Mouse (Mus musculus) liver, adult 2 months (tissue): ENCODE measurements around the gene St6gal1. TPM values are rescaled to one million over a fixed set of nuclear protein-coding genes. Genes with fewer than 3 reads are reported as not detected.

Experiments used
- DNase-seq: peaks from one replicate; pipeline ENCODE4 v3.0.0-alpha.2; 2011; ENCODE audit warnings: low read depth, low spot score; ENCODE audit errors: extremely low read depth
- H3K27ac ChIP-seq: fragments of 200-500 bp; replicated peaks from 2 replicates; pipeline ENCODE4 v1.5.1; 2012; ENCODE audit warnings: low read depth, mild to moderate bottlenecking, control low read depth, inconsistent platforms, low read length; ENCODE audit not compliant: insufficient read depth
- H3K27me3 ChIP-seq: fragments of 200-500 bp; 2 replicates; pipeline ENCODE4 v1.6.1; 2012; ENCODE audit warnings: mild to moderate bottlenecking, moderate library complexity, low read length, inconsistent platforms; ENCODE audit not compliant: control insufficient read depth, insufficient read depth
- H3K36me3 ChIP-seq: fragments of 200-500 bp; 2 replicates; pipeline ENCODE4 v1.6.1; 2012; ENCODE audit warnings: low read length, inconsistent platforms; ENCODE audit not compliant: control insufficient read depth, insufficient read depth
- H3K4me1 ChIP-seq: fragments of 200-500 bp; 2 replicates; pipeline ENCODE4 v1.6.1; 2011; ENCODE audit warnings: low read length; ENCODE audit not compliant: control insufficient read depth, insufficient read depth
- H3K4me3 ChIP-seq: fragments of 200-500 bp; 2 replicates; pipeline ENCODE4 v1.5.1; 2011; ENCODE audit warnings: low read depth, mild to moderate bottlenecking, control low read depth, low read length, moderate library complexity; ENCODE audit not compliant: insufficient read depth
- H3K79me2 ChIP-seq: fragments of 200-500 bp; 2 replicates; pipeline ENCODE4 v1.6.1; 2012; ENCODE audit warnings: inconsistent platforms, mild to moderate bottlenecking, low read length, moderate library complexity; ENCODE audit not compliant: control insufficient read depth, insufficient read depth
- H3K9ac ChIP-seq: fragments of 200-500 bp; 2 replicates; pipeline ENCODE4 v1.6.1; 2012; ENCODE audit warnings: low read depth, mild to moderate bottlenecking, control low read depth, inconsistent platforms, low read length
- CTCF ChIP-seq: fragments of 200-500 bp; IDR thresholded peaks from 2 replicates; pipeline ENCODE4 v1.5.1; 2011; ENCODE audit warnings: low read depth, low read length, control low read depth
- POLR2A ChIP-seq: fragments of 200-500 bp; IDR thresholded peaks from 2 replicates; pipeline ENCODE4 v1.6.1; 2011; ENCODE audit warnings: low read length, control low read depth; ENCODE audit not compliant: insufficient read depth; ENCODE audit errors: extremely low read depth
- WGBS: fragments of 180-500 bp; shearing (Covaris S2); methylation state at CpG from one replicate; pipeline ENCODE4 v1.1.7; 2018; 5-methylcytosine and 5-hydroxymethylcytosine counted together
- polyA plus RNA-seq: library from polyadenylated mRNA; depleted of rRNA; stranded (reverse); fragments of >200 nt; gene quantifications from 2 replicates; pipeline ENCODE4 v1.2.3, GENCODE M21; 2012
- total RNA-seq: library from RNA; depleted of rRNA; stranded (reverse); fragments of >200 nt; gene quantifications from 2 replicates; pipeline ENCODE4 v1.2.3, GENCODE M21; 2014

St6gal1 gene
- total and polyA plus RNA-seq, 2 experiments: 36.7 to 41.3 TPM

DNA sequence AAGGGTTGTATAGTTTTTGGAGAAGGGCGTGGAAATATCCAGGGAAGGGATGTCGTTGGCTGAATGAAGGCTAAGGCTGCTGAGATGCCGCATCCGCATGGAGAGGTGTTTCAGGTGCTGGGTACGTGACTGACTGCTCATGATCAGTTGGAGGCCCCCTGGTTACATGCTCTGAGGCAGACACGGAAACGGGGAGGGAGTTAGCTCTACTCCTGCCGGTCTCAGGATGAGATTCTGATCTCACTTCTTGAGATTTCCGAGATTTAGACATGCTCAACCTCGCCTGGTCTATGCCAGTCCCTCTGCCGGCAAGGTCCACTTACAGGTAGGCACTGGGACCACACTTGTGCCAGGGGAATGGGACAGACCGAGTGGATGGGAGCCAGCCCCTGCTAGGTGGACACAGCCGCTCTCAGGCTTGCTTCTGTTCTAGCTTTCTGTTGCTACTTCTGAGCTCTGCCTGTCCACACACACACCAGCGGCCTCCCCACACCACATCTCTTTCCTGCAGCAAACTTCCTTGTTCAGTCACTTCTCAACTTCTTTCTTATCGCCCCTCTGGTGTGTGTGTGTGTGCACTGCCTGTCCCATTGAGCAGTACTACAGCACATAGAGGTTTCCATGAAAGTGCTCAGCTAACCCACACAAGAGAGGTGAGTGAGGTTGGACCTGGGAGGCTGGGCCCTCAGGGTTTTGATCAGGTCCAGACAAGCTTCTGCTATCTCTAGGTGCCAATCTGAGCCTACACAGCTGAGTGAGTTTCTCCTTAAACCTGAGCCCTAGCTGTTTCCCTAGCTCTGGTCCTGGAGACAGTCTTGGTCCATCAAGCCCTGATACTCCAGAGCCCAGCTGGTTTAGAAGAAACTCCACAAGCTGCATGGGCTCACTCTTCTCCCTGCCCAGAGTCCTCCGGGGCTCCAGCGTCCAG, 44.8 kb downstream of the St6gal1 start:
- WGBS: 92% methylated on average over 17 of the region's 17 CpGs
- Histone ChIP-seq H3K4me3 (no peak overlapping the region), H3K4me1 (0 out of 2 replicates have a peak, but pooled peaks cover 2% of the 10 kb centered on the region), H3K27me3 (no peaks in the 10 kb centered on the region), H3K27ac (no peak overlapping the region), H3K79me2 (no peaks in the 10 kb centered on the region), H3K36me3 (no peaks in the 10 kb centered on the region), H3K9ac (0 out of 2 replicates have a peak overlapping the region, but pooled peaks have one; percentile 14)
- TF ChIP-seq POLR2A: no peak
- no peak for TF ChIP-seq CTCF
- DNase-seq: no peak

DNA sequence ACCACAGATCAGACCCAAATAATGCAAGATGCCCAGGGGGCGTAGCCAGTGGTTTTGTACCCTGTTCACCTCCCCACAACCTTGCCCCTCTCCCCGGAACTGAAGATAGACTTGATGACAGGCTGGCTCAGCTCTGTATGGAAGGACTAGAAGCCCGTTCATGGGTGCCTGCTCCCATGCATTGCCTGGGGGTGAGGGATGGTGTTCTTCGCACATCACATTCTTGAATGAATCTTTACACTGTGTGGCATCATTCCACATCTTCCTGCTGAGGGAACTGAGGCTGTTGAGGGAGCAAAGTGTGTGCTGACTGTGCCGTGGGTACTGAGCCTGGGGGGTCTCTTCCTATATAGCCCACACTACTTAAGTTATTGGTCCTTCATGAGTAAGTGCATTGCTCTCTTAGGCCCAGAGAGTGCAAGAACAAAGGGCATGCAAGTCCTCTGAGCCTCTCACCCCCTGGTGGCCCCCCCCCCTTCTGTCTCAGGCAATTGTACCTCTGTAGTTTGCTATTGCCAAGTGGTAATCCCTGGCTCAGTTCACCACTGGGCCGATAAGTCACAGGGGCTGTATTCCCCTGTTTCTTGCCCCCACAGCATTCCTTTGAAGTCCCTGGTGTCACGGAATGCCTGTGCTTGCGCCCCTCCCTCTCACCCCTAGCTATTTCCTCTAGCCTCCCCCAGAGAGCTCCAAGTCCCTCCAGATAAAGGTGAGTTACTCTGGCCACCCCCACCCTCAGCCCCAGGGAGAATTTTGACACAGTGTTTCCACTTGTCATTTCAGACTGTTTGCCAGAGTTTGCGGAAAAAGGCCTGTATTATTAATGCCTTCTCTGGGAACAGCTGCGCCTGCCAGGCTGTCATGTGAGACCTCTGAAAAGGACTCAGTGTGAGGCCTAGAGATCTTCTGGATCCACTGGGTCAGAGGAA, 45.7 kb downstream of the St6gal1 start:
- no peak for DNase-seq
- H3K4me1 ChIP-seq: 0 out of 2 replicates have a peak, but pooled peaks cover 2% of the 10 kb centered on the region
- H3K36me3 ChIP-seq: no peaks in the 10 kb centered on the region
- no peak overlapping the region for H3K4me3 ChIP-seq
- WGBS: 89% methylated on average over 10 of the region's 10 CpGs
- TF ChIP-seq CTCF (no peak), POLR2A (no peak)
- H3K27me3 ChIP-seq: no peaks in the 10 kb centered on the region
- no peak overlapping the region for H3K27ac ChIP-seq
- H3K79me2 ChIP-seq: no peaks in the 10 kb centered on the region
- no peak overlapping the region for H3K9ac ChIP-seq

DNA sequence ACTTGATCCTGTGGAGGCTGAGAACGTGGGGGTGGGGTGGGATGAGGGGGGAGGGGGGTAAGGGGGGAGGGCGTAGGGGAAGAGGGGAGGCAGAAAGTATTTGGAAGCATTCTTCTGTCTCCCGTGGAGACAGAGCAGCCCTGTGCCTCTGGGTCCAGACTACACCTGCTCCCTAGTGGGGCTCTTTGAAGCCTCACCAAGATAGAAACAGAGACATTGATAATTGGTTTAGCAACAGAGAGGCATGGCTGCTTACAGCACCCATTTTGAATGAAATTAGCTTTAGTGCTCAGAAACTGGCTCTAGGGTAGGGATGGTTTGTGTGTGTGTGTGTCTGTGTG, 46.3 kb downstream of the St6gal1 start:
- Histone ChIP-seq H3K79me2 (no peaks in the 10 kb centered on the region), H3K4me3 (no peak overlapping the region), H3K27ac (no peak overlapping the region), H3K9ac (no peak overlapping the region), H3K4me1 (0 out of 2 replicates have a peak, but pooled peaks cover 2% of the 10 kb centered on the region), H3K36me3 (no peaks in the 10 kb centered on the region), H3K27me3 (no peaks in the 10 kb centered on the region)
- no peak for TF ChIP-seq CTCF
- TF ChIP-seq POLR2A: no peak
- DNase-seq: no peak
- 82% methylated on average over 2 of the region's 3 CpGs for WGBS

DNA sequence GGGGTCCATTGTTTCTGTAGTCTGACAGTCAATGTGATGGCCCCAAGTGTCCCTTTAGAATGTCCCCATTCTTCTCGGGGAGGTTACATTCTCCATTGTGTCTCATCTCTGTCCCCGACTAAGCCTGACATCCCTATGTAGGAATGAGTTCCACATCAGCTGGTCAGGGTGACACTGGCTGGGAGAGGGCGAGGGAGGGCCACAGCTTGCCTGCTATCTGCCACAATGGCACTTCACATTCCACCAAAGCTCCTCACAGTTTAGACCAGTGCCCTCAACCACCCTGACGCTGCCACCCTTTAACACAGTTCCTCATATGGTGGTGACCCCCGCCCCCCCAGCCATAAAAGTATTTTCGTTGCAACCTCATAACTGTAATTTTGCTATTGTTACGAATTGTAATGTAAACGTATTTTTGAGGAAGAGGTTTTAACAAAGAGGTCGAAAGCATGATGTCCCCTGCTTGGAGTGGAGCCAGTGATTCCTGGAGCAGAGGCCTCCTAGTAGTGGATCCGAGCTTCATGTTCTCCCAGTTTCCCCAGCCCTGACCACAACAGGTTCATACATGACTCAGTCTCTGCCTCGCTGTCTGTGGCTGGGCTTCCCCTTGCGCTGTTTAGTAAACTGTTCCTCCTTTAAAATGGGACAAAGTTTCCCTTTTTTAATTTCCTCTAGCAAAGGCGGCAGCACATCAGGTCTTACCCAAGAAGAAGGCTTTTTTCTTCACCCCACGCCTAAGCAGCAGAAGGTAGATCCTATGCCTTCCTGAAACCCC, 47.4 kb downstream of the St6gal1 start:
- TF ChIP-seq CTCF: no peak
- TF ChIP-seq POLR2A: no peak
- Histone ChIP-seq H3K9ac (no peak overlapping the region), H3K27me3 (no peaks in the 10 kb centered on the region), H3K27ac (no peak overlapping the region), H3K4me3 (no peak overlapping the region), H3K36me3 (no peaks in the 10 kb centered on the region), H3K79me2 (no peaks in the 10 kb centered on the region), H3K4me1 (0 out of 2 replicates have a peak, but pooled peaks cover 2% of the 10 kb centered on the region)
- WGBS: 86% methylated on average over 14 of the region's 14 CpGs
- peak; percentile 32 for DNase-seq

DNA sequence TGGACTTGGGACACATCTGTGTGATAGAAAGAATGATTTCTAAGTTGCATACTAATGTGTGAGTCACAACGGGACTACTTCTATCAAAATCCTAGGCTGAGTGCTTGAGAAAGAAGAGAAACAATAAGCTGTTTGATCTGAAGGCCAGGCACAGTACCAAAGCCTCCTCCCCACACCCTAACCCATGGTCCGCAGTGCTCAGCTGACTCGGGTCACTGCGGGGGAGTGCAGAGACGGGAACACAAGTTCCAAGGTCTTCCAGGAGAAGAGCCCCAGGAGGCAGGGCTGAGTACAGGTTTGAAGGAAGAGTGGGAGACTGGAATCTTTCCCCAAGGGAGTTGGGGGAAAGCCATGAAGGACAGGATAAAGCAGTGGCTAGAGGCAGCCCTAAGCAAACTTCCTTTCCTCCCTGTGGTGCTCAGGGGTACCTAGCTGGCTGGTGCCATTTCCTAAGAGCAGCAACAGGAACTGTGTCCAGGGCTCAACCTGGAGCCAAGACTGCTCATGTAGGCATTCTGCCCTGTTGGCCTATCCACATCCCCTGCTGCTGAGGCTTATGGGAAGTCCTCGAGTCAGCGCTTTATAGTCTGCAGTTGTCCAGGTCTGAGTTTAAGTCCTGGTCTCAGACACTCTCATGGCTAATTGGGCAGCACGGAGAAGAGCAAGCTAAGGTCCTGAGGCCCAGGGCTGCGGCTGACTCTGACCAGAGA, 48.1 kb downstream of the St6gal1 start:
- no peaks in the 10 kb centered on the region for H3K36me3 ChIP-seq
- WGBS: 65% methylated on average over 9 of the region's 9 CpGs
- DNase-seq: no peak
- 0 out of 2 replicates have a peak overlapping the region, but pooled peaks have one; percentile 16 for H3K27ac ChIP-seq
- no peak overlapping the region for H3K4me3 ChIP-seq
- no peak overlapping the region for H3K9ac ChIP-seq
- TF ChIP-seq CTCF (no peak), POLR2A (no peak)
- 0 out of 2 replicates have a peak, but pooled peaks cover 2% of the 10 kb centered on the region for H3K4me1 ChIP-seq
- no peaks in the 10 kb centered on the region for H3K27me3 ChIP-seq
- H3K79me2 ChIP-seq: no peaks in the 10 kb centered on the region
